Mouse (Mus musculus) CH12.LX (cell line): Measurements from ENCODE around the gene Chaf1a. TPM values are rescaled to one million over a fixed set of nuclear protein-coding genes. Genes with fewer than 3 reads are reported as not detected.

Experiments used
- DNase-seq: peaks from one replicate; pipeline ENCODE4 v3.0.0-alpha.2; 2013; ENCODE audit errors: extremely low read depth
- H3K27ac ChIP-seq: 2 replicates; pipeline ENCODE4 v1.5.1; 2012; ENCODE audit warnings: low read depth, mild to moderate bottlenecking, control low read depth, moderate library complexity; ENCODE audit not compliant: insufficient read depth
- H3K27me3 ChIP-seq: replicated peaks from 2 replicates; pipeline ENCODE3; 2012; ENCODE audit warnings: inconsistent platforms
- H3K36me3 ChIP-seq, 2 experiments: replicated peaks in 1 of 2; 2 replicates each; pipeline versions ENCODE3 to v1.6.1; 2012; ENCODE audit warnings: inconsistent platforms in 1 of 2, low read length in 1 of 2, mild to moderate bottlenecking in 1 of 2, mixed read lengths in 1 of 2, moderate library complexity in 1 of 2; ENCODE audit not compliant: control insufficient read depth in 1 of 2, insufficient read depth in 1 of 2
- H3K4me1 ChIP-seq, 2 experiments: 2 replicates each; pipeline ENCODE4 v1.6.1; 2012; ENCODE audit warnings: inconsistent platforms in 1 of 2, moderate library complexity in 1 of 2; ENCODE audit not compliant: insufficient read depth in 2 of 2, control insufficient read depth in 1 of 2
- H3K4me2 ChIP-seq: 2 replicates; pipeline ENCODE4 v1.6.1; 2012; ENCODE audit warnings: low read depth, mild to moderate bottlenecking, control low read depth; ENCODE audit not compliant: poor library complexity, insufficient read depth, severe bottlenecking
- H3K4me3 ChIP-seq, 3 experiments: fragments of 150-350 bp in 1 of 3; sonication (generic) in 1 of 3; replicated peaks in 1 of 3; 2 replicates each; pipeline versions ENCODE3 to v1.5.1; 2011 to 2012; ENCODE audit warnings: low read depth in 2 of 3, low read length in 2 of 3, mild to moderate bottlenecking in 2 of 3, moderate library complexity in 2 of 3, control low read depth in 1 of 3, improper control_type of control experiment in 1 of 3, inconsistent platforms in 1 of 3, mixed read lengths in 1 of 3; ENCODE audit not compliant: poor library complexity in 1 of 3
- H3K79me2 ChIP-seq: replicated peaks from 2 replicates; pipeline ENCODE4 v1.6.1; 2012; ENCODE audit warnings: mild to moderate bottlenecking, moderate library complexity; ENCODE audit not compliant: control insufficient read depth, poor library complexity, insufficient read depth, severe bottlenecking; ENCODE audit errors: extremely low read depth
- H3K9ac ChIP-seq: 2 replicates; pipeline ENCODE4 v1.6.1; 2012; ENCODE audit warnings: low read depth, mild to moderate bottlenecking, control low read depth, moderate library complexity; ENCODE audit not compliant: insufficient read depth
- H3K9me3 ChIP-seq: replicated peaks from 2 replicates; pipeline ENCODE3; 2012; ENCODE audit warnings: low read length, inconsistent platforms, mixed read lengths
- BHLHE40 ChIP-seq: IDR thresholded peaks from 2 replicates; pipeline ENCODE4 v1.6.1; 2011; ENCODE audit warnings: mild to moderate bottlenecking, low read depth, low read length, improper control_type of control experiment
- CTCF ChIP-seq, 2 experiments: IDR thresholded peaks in 1 of 2; conservative IDR thresholded peaks in 1 of 2; 2 replicates each; pipeline ENCODE4 v1.5.1; 2011 to 2012; ENCODE audit warnings: low read depth in 2 of 2, low read length in 2 of 2, improper control_type of control experiment in 1 of 2, inconsistent platforms in 1 of 2, mild to moderate bottlenecking in 1 of 2, moderate library complexity in 1 of 2
- E2F4 ChIP-seq: IDR thresholded peaks from 2 replicates; pipeline ENCODE4 v1.6.1; 2011; ENCODE audit warnings: low read depth, low read length, improper control_type of control experiment; ENCODE audit not compliant: insufficient replicate concordance
- ELF1 ChIP-seq: IDR thresholded peaks from 2 replicates; pipeline ENCODE4 v1.6.1; 2014; ENCODE audit warnings: low read depth, mild to moderate bottlenecking, inconsistent platforms, low read length, improper control_type of control experiment
- HCFC1 ChIP-seq: IDR thresholded peaks from 2 replicates; pipeline ENCODE4 v1.6.1; 2012; ENCODE audit warnings: low read depth, mild to moderate bottlenecking, inconsistent platforms, low read length, improper control_type of control experiment
- JUN ChIP-seq: IDR thresholded peaks from 2 replicates; pipeline ENCODE4 v1.6.1; 2011; ENCODE audit warnings: low read depth, mild to moderate bottlenecking, low read length, improper control_type of control experiment, moderate library complexity; ENCODE audit not compliant: insufficient read depth
- KAT2A ChIP-seq: IDR thresholded peaks from 2 replicates; pipeline ENCODE4 v1.6.1; 2012; ENCODE audit warnings: low read length, improper control_type of control experiment, inconsistent platforms; ENCODE audit not compliant: insufficient replicate concordance
- MAX ChIP-seq: IDR thresholded peaks from 2 replicates; pipeline ENCODE4 v1.6.1; 2011; ENCODE audit warnings: low read length, improper control_type of control experiment
- MAZ ChIP-seq: IDR thresholded peaks from 2 replicates; pipeline ENCODE4 v1.6.1; 2012; ENCODE audit warnings: low read depth, mild to moderate bottlenecking, inconsistent platforms, low read length, improper control_type of control experiment, moderate library complexity
- MEF2A ChIP-seq: IDR thresholded peaks from 2 replicates; pipeline ENCODE4 v1.6.1; 2014; ENCODE audit warnings: low read depth, mild to moderate bottlenecking, inconsistent platforms, low read length, improper control_type of control experiment, borderline replicate concordance
- MXI1 ChIP-seq: IDR thresholded peaks from 2 replicates; pipeline ENCODE4 v1.6.1; 2011; ENCODE audit warnings: mild to moderate bottlenecking, low read depth, low read length, improper control_type of control experiment
- MYC ChIP-seq: IDR thresholded peaks from 2 replicates; pipeline ENCODE4 v1.6.1; 2011; ENCODE audit warnings: low read depth, mild to moderate bottlenecking, improper control_type of control experiment, low read length
- NELFE ChIP-seq: IDR thresholded peaks from 2 replicates; pipeline ENCODE4 v1.6.1; 2011; ENCODE audit warnings: low read depth, low read length, improper control_type of control experiment
- NRF1 ChIP-seq: IDR thresholded peaks from 2 replicates; pipeline ENCODE4 v1.6.1; 2014; ENCODE audit warnings: low read depth, mild to moderate bottlenecking, inconsistent platforms, low read length, improper control_type of control experiment, moderate library complexity
- POLR2A ChIP-seq: IDR thresholded peaks from 2 replicates; pipeline ENCODE4 v1.6.1; 2011; ENCODE audit warnings: low read depth, mild to moderate bottlenecking, improper control_type of control experiment, low read length
- POLR2AphosphoS2 ChIP-seq: IDR thresholded peaks from 2 replicates; pipeline ENCODE4 v1.6.1; 2011; ENCODE audit warnings: low read depth, low read length, improper control_type of control experiment
- RAD21 ChIP-seq: IDR thresholded peaks from 2 replicates; pipeline ENCODE4 v1.6.1; 2011; ENCODE audit warnings: low read depth, mild to moderate bottlenecking, low read length, improper control_type of control experiment, moderate library complexity
- RCOR1 ChIP-seq: conservative IDR thresholded peaks from 2 replicates; pipeline ENCODE4 v1.6.1; 2012; ENCODE audit warnings: low read depth, mild to moderate bottlenecking, inconsistent platforms, low read length, improper control_type of control experiment
- SIN3A ChIP-seq: IDR thresholded peaks from 2 replicates; pipeline ENCODE4 v1.6.1; 2012; ENCODE audit warnings: low read length, improper control_type of control experiment, inconsistent platforms
- USF1 ChIP-seq: IDR thresholded peaks from 2 replicates; pipeline ENCODE4 v1.6.1; 2014; ENCODE audit warnings: low read depth, mild to moderate bottlenecking, inconsistent platforms, low read length, improper control_type of control experiment
- USF2 ChIP-seq: conservative IDR thresholded peaks from 2 replicates; pipeline ENCODE4 v1.6.1; 2011; ENCODE audit warnings: low read depth, low read length, improper control_type of control experiment
- ZKSCAN1 ChIP-seq: IDR thresholded peaks from 2 replicates; pipeline ENCODE4 v1.6.1; 2012; ENCODE audit warnings: low read depth, inconsistent platforms, low read length, improper control_type of control experiment, borderline replicate concordance
- dilution Hi-C: fragments of 300-500 bp; cut with MboI; formaldehyde crosslinking; loops from 2 replicates; pipeline ENCODE4 v1.14.3; 2020; ENCODE audit warnings: low sequenced_read_pairs; ENCODE audit not compliant: extremely low pct_unique_long_range_greater_than_20kb, extremely low pct_ligation_motif_present
- in situ Hi-C: fragments of 300-500 bp; cut with MboI; formaldehyde crosslinking; loops from 3 replicates; pipeline ENCODE4 v1.14.3; 2019; ENCODE audit warnings: low sequenced_read_pairs, low pct_ligation_motif_present, low pct_unique_long_range_greater_than_20kb, mixed read lengths
- polyA plus RNA-seq: library from polyadenylated mRNA; unstranded; fragments of >175 nt; gene quantifications from 2 replicates; pipeline ENCODE4 v1.2.1, GENCODE M21; 2012; ENCODE audit warnings: low read depth; ENCODE audit not compliant: insufficient read length
- total RNA-seq, 2 experiments: library from RNA; depleted of rRNA; stranded (reverse); fragments of 300-350 nt in 1 of 2; fragments of >200 nt in 1 of 2; gene quantifications; 2 replicates each; pipeline ENCODE4 v1.2.3; 2012 to 2014

Chaf1a gene
- total and polyA plus RNA-seq, 3 experiments: 18.4 to 97.1 (median 39.3) TPM

DNA sequence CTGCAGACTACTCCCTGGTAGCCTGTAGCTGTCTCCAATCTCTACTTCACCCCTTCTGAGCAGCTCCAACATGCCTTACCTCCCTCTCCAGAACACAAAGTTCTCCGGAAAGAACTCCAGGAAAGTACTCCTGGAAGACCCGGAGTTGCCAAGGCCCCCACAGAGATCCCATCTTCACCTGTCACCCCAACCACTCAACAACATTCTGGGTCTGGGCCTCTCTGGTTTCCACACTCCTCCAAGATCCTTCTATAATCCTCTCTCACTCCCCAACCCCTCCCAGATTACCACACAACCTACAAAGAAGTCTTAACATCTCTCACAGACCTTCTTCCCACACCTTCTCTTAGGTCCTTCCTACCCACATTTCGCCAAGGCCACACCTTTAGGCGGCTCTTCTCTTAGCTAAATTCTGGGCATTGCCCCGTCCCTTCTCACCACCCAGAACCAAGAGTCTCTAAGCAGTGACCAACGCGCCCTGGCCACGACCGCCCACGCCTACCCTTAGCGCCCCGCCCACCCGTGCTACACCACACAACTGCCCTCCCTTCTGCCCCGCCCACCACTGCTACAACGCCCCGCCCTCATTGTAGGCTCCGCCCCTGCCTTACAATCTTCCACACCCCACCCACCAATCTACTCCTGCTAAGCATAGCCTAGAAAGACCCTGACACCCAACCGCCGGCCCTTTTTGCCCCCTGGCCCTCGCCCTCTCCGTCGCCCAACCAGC is 34.0 kb downstream of the Chaf1a start:
- in situ Hi-C loops (no loop called here), dilution Hi-C loops (no loop called here)
- peak overlapping the region; percentile 95 for H3K9ac ChIP-seq
- H3K4me3 ChIP-seq: peak overlapping the region; percentile 66 to 79 (median 77)
- H3K4me1 ChIP-seq: peaks cover 5 to 42% of the 10 kb centered on the region in 2 experiments; a peak in 3 of 4 replicates
- no peaks in the 10 kb centered on the region; the same call in 1 of the 2 replicates for H3K79me2 ChIP-seq
- DNase-seq: peak; percentile 84
- 0 out of 2 replicates have a peak, but pooled peaks have one; percentile 41 for TF ChIP-seq POLR2AphosphoS2
- no peak for TF ChIP-seq NRF1
- TF ChIP-seq POLR2A: no peak
- TF ChIP-seq, all 38 proteins: peak for 1
- peak overlapping the region; percentile 98 for H3K4me2 ChIP-seq
- H3K36me3 ChIP-seq: peaks cover 36 to 43% of the 10 kb centered on the region in 2 experiments
- H3K9me3 ChIP-seq: no peaks in the 10 kb centered on the region
- peak overlapping the region; percentile 79 for H3K27ac ChIP-seq
- no peaks in the 10 kb centered on the region for H3K27me3 ChIP-seq

DNA sequence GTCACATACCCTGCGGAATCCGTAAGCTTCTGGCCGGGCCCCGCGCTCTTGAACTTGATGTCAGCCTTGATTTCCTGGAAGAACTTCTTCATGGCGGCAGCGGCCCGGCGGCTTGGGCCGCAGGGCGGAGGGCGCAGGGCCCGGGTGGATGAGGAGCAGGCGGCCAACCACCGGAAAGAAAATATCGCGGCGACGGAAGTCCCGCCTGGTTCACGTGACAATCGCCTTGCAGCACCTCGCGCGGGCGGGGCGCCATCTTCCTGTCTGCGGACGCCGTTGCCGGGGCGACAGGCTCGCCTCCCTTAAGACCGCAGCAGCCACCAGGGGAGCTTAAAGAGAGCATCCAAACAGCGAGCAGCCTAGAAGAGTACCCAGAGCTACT is 34.6 kb downstream of the Chaf1a start, which contains the start of gene Ubxn6:
TSS of gene Ubxn6 (minus strand) at position 202 of the 382 bp plus-strand sequence.
- Histone ChIP-seq H3K27me3 (no peaks in the 10 kb centered on the region), H3K4me3 (peak within 1 kb of the TSS; percentile 66 to 79 (median 77)), H3K9me3 (no peaks in the 10 kb centered on the region), H3K27ac (peak within 1 kb of the TSS; percentile 79), H3K4me1 (peaks cover 5 to 40% of the 10 kb centered on the region in 2 experiments; a peak in 3 of 4 replicates), H3K36me3 (peaks cover 30 to 37% of the 10 kb centered on the region in 2 experiments), H3K9ac (peak within 1 kb of the TSS; percentile 95), H3K4me2 (peak within 1 kb of the TSS; percentile 98), H3K79me2 (peaks cover 3% of the 10 kb centered on the region)
- in situ Hi-C loops: loop anchor here (5.0 kb wide), 1 partner anchor 33 kb away; the partner anchor contains the start of gene Chaf1a
- no peak for TF ChIP-seq NELFE
- no peak for TF ChIP-seq RAD21
- peak; percentile 85 for TF ChIP-seq ELF1
- no peak for TF ChIP-seq MYC
- peak; percentile 98 for TF ChIP-seq MXI1
- TF ChIP-seq MAX: no peak; the same call in 1 of the 2 replicates
- peak; percentile 61; the same call in 1 of the 2 replicates for TF ChIP-seq POLR2A
- TF ChIP-seq HCFC1: peak; percentile 85
- TF ChIP-seq USF1: peak; percentile 88
- TF ChIP-seq MEF2A: no peak
- TF ChIP-seq RCOR1: no peak
- TF ChIP-seq USF2: peak; percentile 69
- no peak for TF ChIP-seq POLR2AphosphoS2
- peak; percentile 97 for TF ChIP-seq SIN3A
- TF ChIP-seq ZKSCAN1: no peak
- TF ChIP-seq KAT2A: peak; percentile 35; the same call in 1 of the 2 replicates
- no peak for TF ChIP-seq E2F4
- TF ChIP-seq NRF1: no peak; the same call in 1 of the 2 replicates
- peak; percentile 100 for TF ChIP-seq BHLHE40
- peak; percentile 94 for TF ChIP-seq MAZ
- TF ChIP-seq CTCF (conservative IDR thresholded peaks at IDR 0.05 in 1 of 2, IDR thresholded peaks at IDR 0.05 in 1 of 2; ENCODE audit: low read depth in 2 of 2, low read length in 2 of 2): peak in 1 of 2 experiments; percentile 18; a peak in 1 of 4 replicates
- TF ChIP-seq JUN: no peak
- dilution Hi-C loops: no loop called here
- peak; percentile 96 for DNase-seq
